Mouse (Mus musculus): ENCODE results near the gene Olfr109. TPM values are rescaled to one million over a fixed set of nuclear protein-coding genes. Genes with fewer than 3 reads are reported as not detected.

The Olfr109 gene
- total RNA-seq (2021): not detected

- no peak for DNase-seq
- intact Hi-C loops (cut with DNase I): no loop called here
Measured at GRCm38 (mm10) chr17:37458616-37459015, at the start of gene Olfr109. Gene Olfr109, plus strand, starts transcription at chr17:37458916.

GRCm38 (mm10) chr17:37413380-37413779 is 45.3 kb upstream of the Olfr109 start:
- DNase-seq: no peak
- intact Hi-C loops (cut with DNase I): no loop called here

- DNase-seq: no peak
- intact Hi-C loops (cut with DNase I): no loop called here
Measured at GRCm38 (mm10) chr17:37445180-37445579, 13.5 kb upstream of the Olfr109 start, which contains the start of gene Olfr108. Gene Olfr108, plus strand, starts transcription at chr17:37445480.

GRCm38 (mm10) chr17:37483452-37483851 is 24.7 kb downstream of the Olfr109 start, which contains the start of gene H2-M2:
Gene H2-M2, minus strand, starts transcription at chr17:37483552.
- intact Hi-C loops (cut with DNase I): no loop called here
- DNase-seq: no peak

GRCm38 (mm10) chr17:37491930-37492518 is 33.3 kb downstream of the Olfr109 start, which contains the start of gene Olfr110:
Gene Olfr110, plus strand, starts transcription at chr17:37492468.
- intact Hi-C loops (cut with DNase I): no loop called here
- DNase-seq: no peak

GRCm38 (mm10) chr17:37507730-37508129 is 49.0 kb downstream of the Olfr109 start, which contains the start of gene Olfr111:
Gene Olfr111, plus strand, starts transcription at chr17:37508030.
- intact Hi-C loops (cut with DNase I): no loop called here
- no peak for DNase-seq

Other genes starting within 250 kb of the Olfr109 start
- not detected for gene Olfr95, start 245.8 kb upstream of the Olfr109 start, total RNA-seq (2021)
- gene Olfr96, start 238.8 kb upstream of the Olfr109 start, total RNA-seq (2021): not detected
- not detected for gene Olfr97, start 221.6 kb upstream of the Olfr109 start, total RNA-seq (2021)
- gene Olfr98, start 195.2 kb upstream of the Olfr109 start, total RNA-seq (2021): not detected
- gene H2-M3, start 188.7 kb upstream of the Olfr109 start, total RNA-seq (2021): 1 to 10 TPM; 1.6 to 1.7 TPM
- gene Olfr99, start 175.5 kb upstream of the Olfr109 start, total RNA-seq (2021): not detected
- gene Olfr101, start 154.6 kb upstream of the Olfr109 start, total RNA-seq (2021): not detected
- gene Olfr102, start 141.9 kb upstream of the Olfr109 start, total RNA-seq (2021): not detected
- gene Olfr103, start 119.2 kb upstream of the Olfr109 start, total RNA-seq (2021): not detected
- gene Olfr104-ps, start 99.3 kb upstream of the Olfr109 start, total RNA-seq (2021): not detected
- not detected for gene Olfr105-ps, start 79.9 kb upstream of the Olfr109 start, total RNA-seq (2021)
- not detected for gene Olfr106-ps, start 68.5 kb upstream of the Olfr109 start, total RNA-seq (2021)
- gene Olfr107, start 59.7 kb upstream of the Olfr109 start, total RNA-seq (2021): not detected
- not detected for gene Olfr108, start 13.4 kb upstream of the Olfr109 start, total RNA-seq (2021)
- gene H2-M2, start 24.6 kb downstream of the Olfr109 start, total RNA-seq (2021): not detected
- gene Olfr110, start 33.6 kb downstream of the Olfr109 start, total RNA-seq (2021): not detected
- under 1 TPM in 1 of 2 experiments, not detected in 1; 0.18 TPM for gene Olfr111, start 49.1 kb downstream of the Olfr109 start, total RNA-seq (2021)
- not detected for gene Olfr112, start 110.5 kb downstream of the Olfr109 start, total RNA-seq (2021)
- not detected for gene Olfr113, start 118.7 kb downstream of the Olfr109 start, total RNA-seq (2021)
- gene Olfr114, start 133.8 kb downstream of the Olfr109 start, total RNA-seq (2021): not detected
- gene Olfr115, start 168.2 kb downstream of the Olfr109 start, total RNA-seq (2021): not detected
- not detected for gene Olfr116, start 168.3 kb downstream of the Olfr109 start, total RNA-seq (2021)
- gene Olfr117, start 204.9 kb downstream of the Olfr109 start, total RNA-seq (2021): not detected
- not detected for gene Olfr118, start 208.1 kb downstream of the Olfr109 start, total RNA-seq (2021)
- not detected for gene Olfr119, start 237.6 kb downstream of the Olfr109 start, total RNA-seq (2021)